Mouse (Mus musculus) stomach, postnatal 0 days (tissue): Measurements from ENCODE around the gene AC134908.4. TPM values are rescaled to one million over a fixed set of nuclear protein-coding genes. Genes with fewer than 3 reads are reported as not detected.

Experiments
- ATAC-seq: fragments of 200-750 bp; cut with Nextera tagmentation; 2 replicates; pipeline ENCODE4 v1.8.0; 2017; ENCODE audit not compliant: low FRiP score, low TSS enrichment
- DNase-seq: peaks from one replicate; pipeline ENCODE4 v3.0.0-alpha.2; 2016; ENCODE audit warnings: low spot score
- H3K27ac ChIP-seq: fragments of 300-500 bp; sonication (generic); replicated peaks from 2 replicates; pipeline ENCODE4 v1.5.1; 2014; ENCODE audit warnings: mild to moderate bottlenecking, control low read depth
- H3K27me3 ChIP-seq: fragments of 300-500 bp; sonication (generic); 2 replicates; pipeline ENCODE4 v1.6.1; 2014; ENCODE audit warnings: low read length; ENCODE audit not compliant: control insufficient read depth, insufficient read depth
- H3K36me3 ChIP-seq: fragments of 300-500 bp; sonication (generic); 2 replicates; pipeline ENCODE4 v1.6.1; 2014; ENCODE audit warnings: low read length, mixed read lengths; ENCODE audit not compliant: control insufficient read depth, insufficient read depth
- H3K4me1 ChIP-seq: fragments of 300-500 bp; sonication (generic); replicated peaks from 2 replicates; pipeline ENCODE4 v1.6.1; 2014; ENCODE audit warnings: antibody characterized with exemption; ENCODE audit not compliant: control insufficient read depth, insufficient read depth
- H3K4me2 ChIP-seq: fragments of 300-500 bp; sonication (generic); replicated peaks from 2 replicates; pipeline ENCODE4 v1.6.1; 2014; ENCODE audit warnings: low read depth, mild to moderate bottlenecking, control low read depth, moderate library complexity
- H3K4me3 ChIP-seq: fragments of 300-500 bp; sonication (generic); 2 replicates; pipeline ENCODE4 v1.5.1; 2014; ENCODE audit warnings: low read depth, low read length, control low read depth
- H3K9ac ChIP-seq: fragments of 300-500 bp; sonication (generic); 2 replicates; pipeline ENCODE4 v1.6.1; 2014; ENCODE audit warnings: mild to moderate bottlenecking, low read length, control low read depth, mixed read lengths
- H3K9me3 ChIP-seq: fragments of 300-500 bp; sonication (generic); 2 replicates; pipeline ENCODE4 v1.6.1; 2016; ENCODE audit warnings: low read length; ENCODE audit not compliant: control insufficient read depth
- CTCF ChIP-seq: IDR thresholded peaks from 2 replicates; pipeline ENCODE4 v1.5.1; 2016; ENCODE audit warnings: antibody characterized with exemption, low read depth, mild to moderate bottlenecking, moderate library complexity
- EP300 ChIP-seq: optimal IDR thresholded peaks from 2 replicates; pipeline ENCODE3; 2016; ENCODE audit warnings: antibody characterized with exemption
- WGBS: fragments of 180-500 bp; shearing (Covaris S2); extraction: QIAGEN DNeasy Blood & Tissue Kit; methylation state at CpG from one replicate; pipeline ENCODE4 v1.1.7; 2014; 5-methylcytosine and 5-hydroxymethylcytosine counted together
- polyA plus RNA-seq: library from polyadenylated mRNA; unstranded; fragments of >200 nt; fragmentation: Nextera tagmentation; extraction: Ambion mirVana; gene quantifications from 2 replicates; pipeline ENCODE4 v1.2.1, GENCODE M21; 2015

AC134908.4 gene
- polyA plus RNA-seq, 1 experiment from 2014 or later, result 0.65 TPM

DNA sequence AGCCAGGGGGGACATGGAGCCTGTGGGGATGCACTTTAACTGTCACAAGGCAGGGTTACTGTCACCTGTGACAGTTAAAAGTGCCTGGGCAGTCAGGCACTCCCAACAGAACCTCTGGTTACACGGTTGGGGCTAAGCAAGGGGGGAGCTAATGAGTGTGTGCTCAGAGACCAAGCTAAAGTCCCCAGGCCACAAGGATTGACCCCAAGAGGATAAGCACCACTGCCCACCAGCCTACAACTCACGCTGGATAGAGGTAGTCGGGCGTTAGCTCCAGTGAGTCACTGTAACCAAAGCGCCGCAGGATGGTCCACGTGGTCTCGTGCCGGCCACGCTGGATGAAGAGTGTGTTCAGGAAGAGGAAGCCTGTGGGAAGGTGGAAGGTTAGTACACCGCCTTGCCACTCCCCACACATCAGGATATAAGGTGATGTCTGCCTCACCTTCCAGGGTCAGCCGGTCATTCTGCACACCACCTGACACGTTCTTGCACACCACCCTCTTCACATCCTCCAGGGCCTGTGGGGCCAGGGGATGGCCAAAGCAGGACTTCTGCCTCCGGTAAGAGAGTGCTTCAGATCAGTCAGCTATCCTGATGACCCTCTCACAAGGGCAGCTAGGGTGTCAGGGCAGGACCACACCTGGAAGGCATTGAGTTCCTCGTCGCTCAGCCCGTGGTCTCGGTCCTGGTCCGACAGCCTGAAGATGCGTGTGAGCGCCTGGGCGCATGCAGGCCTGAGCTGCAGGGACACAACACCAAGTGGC is 45.8 kb upstream of the AC134908.4 start, which contains the start of gene Gm20683:
Gene Gm20683, minus strand, starts transcription at position 647 of the 764 bp plus-strand sequence.
- Histone ChIP-seq H3K9ac (no peak within 1 kb of the TSS), H3K4me1 (peaks cover 8% of the 10 kb centered on the region), H3K9me3 (no peaks in the 10 kb centered on the region), H3K4me3 (no peak within 1 kb of the TSS), H3K27ac (no peak within 1 kb of the TSS), H3K36me3 (peaks cover 33% of the 10 kb centered on the region), H3K27me3 (no peaks in the 10 kb centered on the region), H3K4me2 (no peak within 1 kb of the TSS)
- ATAC-seq (no peak), DNase-seq (no peak)
- TF ChIP-seq EP300 (no peak), CTCF (no peak)
- 93% methylated on average over 22 of the region's 22 CpGs for WGBS

DNA sequence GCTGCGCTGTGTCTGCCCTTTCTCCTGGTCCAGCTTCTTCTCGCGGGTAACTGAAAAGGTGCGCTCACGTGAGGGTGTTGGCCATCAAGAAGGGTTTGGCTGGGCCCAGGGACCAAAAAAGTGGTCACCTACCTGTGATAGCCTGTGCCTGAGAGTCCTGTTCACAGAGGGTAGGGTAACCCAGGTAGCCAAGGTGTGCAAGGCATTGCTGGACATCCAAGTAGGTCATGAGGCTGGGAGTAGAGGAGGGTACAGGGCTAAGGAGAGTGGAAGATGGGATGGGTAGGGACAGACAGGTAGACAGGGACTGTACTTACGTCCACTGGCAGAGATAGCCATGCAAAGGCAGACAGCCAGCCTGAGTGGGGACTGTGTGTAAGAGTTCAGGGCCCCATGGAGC is 45.1 kb upstream of the AC134908.4 start:
- DNase-seq, result no peak
- H3K4me2 ChIP-seq, result no peak overlapping the region
- H3K9me3 ChIP-seq, result no peaks in the 10 kb centered on the region
- WGBS, result 92% methylated on average over 6 of the region's 6 CpGs
- TF ChIP-seq CTCF (no peak), EP300 (no peak)
- no peak overlapping the region for H3K9ac ChIP-seq
- H3K4me1 ChIP-seq, result peaks cover 11% of the 10 kb centered on the region
- no peaks in the 10 kb centered on the region for H3K27me3 ChIP-seq
- no peak overlapping the region for H3K4me3 ChIP-seq
- H3K27ac ChIP-seq, result no peak overlapping the region
- peaks cover 33% of the 10 kb centered on the region for H3K36me3 ChIP-seq
- no peak for ATAC-seq

DNA sequence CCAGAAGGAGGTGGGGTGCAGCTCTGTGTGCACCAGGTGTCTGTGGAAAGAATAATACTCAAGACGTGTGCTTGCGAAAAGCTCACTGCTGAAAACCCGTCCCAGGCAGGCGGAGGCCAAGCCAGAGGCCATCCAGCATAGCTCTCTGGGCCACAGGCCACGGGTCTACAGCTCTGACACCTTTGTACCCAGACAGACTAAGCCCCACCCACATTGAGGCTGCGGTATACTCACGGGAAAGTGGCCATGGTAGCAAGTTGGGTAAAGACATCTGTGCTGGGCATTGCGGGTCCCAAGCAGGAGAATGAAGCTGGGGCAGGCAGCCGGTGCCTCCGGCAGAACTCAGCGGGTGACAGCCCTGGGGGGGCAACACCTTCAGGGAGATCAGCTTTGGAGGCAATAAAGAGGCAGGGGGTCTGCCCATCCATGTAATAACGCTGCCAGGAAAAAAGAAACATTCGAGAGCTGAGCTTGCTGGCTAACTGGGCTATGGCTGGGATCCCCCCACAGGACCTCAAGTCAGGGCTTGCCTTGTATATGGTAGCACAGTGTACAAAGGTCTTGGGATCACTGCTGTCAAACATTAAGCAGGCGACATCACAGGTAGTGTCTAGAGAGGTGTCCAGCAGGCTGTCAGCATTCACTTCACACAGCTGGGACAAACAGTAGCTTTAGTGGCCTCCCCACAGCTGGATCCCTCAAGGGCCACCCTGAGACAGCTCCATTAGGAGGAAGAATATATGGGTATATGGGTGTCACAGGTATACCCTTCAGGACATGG is 44.2 kb upstream of the AC134908.4 start:
- Histone ChIP-seq H3K36me3 (peaks cover 33% of the 10 kb centered on the region), H3K27me3 (no peaks in the 10 kb centered on the region), H3K4me2 (no peak overlapping the region), H3K9ac (no peak overlapping the region), H3K4me3 (no peak overlapping the region), H3K27ac (peak overlapping the region; percentile 35; the same call in 1 of the 2 replicates), H3K4me1 (peaks cover 15% of the 10 kb centered on the region), H3K9me3 (no peaks in the 10 kb centered on the region)
- ATAC-seq (no peak), DNase-seq (no peak)
- 79% methylated on average over 14 of the region's 14 CpGs for WGBS
- TF ChIP-seq EP300 (no peak), CTCF (no peak)

DNA sequence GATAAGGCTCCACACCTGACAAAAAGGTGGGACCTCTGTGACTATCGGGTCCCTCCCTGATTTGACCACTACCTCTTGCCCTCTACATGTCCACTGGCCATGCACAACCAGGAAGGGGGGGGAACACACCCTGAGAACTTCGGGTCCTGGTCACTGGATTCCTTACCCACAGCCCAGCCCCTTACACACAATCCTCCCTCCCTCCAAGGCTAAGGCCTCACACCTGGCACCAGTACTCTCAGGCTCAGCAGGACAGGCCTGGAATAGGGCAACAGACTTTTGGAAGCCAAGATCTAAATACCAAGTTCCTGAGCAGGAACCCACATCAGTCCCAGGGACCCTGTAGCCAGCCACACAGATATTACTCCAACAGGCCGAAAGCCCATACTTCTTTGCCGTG is 43.4 kb upstream of the AC134908.4 start:
- 78% methylated on average over 4 of the region's 4 CpGs for WGBS
- peaks cover 21% of the 10 kb centered on the region for H3K4me1 ChIP-seq
- no peaks in the 10 kb centered on the region for H3K9me3 ChIP-seq
- no peak overlapping the region for H3K9ac ChIP-seq
- TF ChIP-seq EP300 (no peak), CTCF (no peak)
- H3K4me2 ChIP-seq, result no peak overlapping the region
- no peak overlapping the region for H3K4me3 ChIP-seq
- H3K36me3 ChIP-seq, result peaks cover 33% of the 10 kb centered on the region
- no peaks in the 10 kb centered on the region for H3K27me3 ChIP-seq
- H3K27ac ChIP-seq, result peak overlapping the region; percentile 35; the same call in 1 of the 2 replicates
- ATAC-seq, result no peak
- no peak for DNase-seq

DNA sequence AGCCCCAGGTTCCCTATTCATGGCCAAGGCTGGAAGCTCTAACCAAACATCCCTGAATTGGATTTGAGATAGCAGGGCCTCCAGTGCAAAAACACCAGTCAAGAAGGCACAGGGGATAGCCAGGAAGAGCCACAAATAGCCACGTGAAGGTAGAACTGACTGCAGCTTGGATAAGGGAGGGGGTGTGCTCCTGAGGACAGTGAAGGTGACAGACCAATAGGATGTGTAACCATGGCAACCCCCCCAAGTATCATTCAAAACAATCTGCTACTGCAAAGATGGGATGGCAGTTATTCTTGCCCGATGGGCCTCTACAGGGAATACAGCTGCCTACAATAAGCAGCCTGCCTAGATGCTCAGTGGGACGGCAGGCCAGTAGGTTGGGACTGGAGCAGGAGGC is 42.1 kb upstream of the AC134908.4 start:
- no peaks in the 10 kb centered on the region for H3K27me3 ChIP-seq
- H3K4me3 ChIP-seq, result no peak overlapping the region
- H3K4me2 ChIP-seq, result no peak overlapping the region
- no peak for ATAC-seq
- H3K36me3 ChIP-seq, result peaks cover 33% of the 10 kb centered on the region
- 46% methylated on average over 3 of the region's 3 CpGs for WGBS
- TF ChIP-seq EP300 (no peak), CTCF (no peak)
- peaks cover 21% of the 10 kb centered on the region for H3K4me1 ChIP-seq
- no peak for DNase-seq
- H3K27ac ChIP-seq, result peak overlapping the region; percentile 58
- H3K9me3 ChIP-seq, result no peaks in the 10 kb centered on the region
- H3K9ac ChIP-seq, result peak overlapping the region; percentile 60; the same call in 1 of the 2 replicates
